Mouse (Mus musculus): ENCODE data around the gene Homer2. TPM values are rescaled to one million over a fixed set of nuclear protein-coding genes. Genes with fewer than 3 reads are reported as not detected.

Homer2 gene
- total and polyA plus RNA-seq, 2 experiments from 2014 or later = 30.3 to 44.4 TPM

DNA sequence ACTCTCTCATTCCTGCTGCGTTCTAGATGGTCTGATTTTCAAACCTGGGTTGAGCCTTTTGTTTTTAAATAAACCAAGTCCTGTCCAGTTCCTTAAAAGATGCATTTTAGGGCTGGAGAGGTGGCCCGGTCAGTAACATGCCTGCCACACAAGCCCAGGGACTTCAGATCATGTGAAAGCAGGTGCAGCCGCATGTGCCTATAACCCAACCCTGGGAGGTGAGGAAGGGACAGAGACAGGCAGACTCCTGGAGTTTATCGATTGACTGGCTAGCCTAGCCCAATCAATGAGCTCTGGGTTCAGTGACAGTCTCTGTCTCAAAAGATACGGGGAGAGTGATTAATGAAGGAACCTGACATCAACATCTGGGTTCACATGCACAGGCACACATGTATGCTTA, 146.1 kb downstream of the Homer2 start:
- H3K36me3 ChIP-seq (ENCODE audit: insufficient read depth, low read length) = no peaks in the 10 kb centered on the region
- H3K9me3 ChIP-seq (ENCODE audit: low read length) = no peaks in the 10 kb centered on the region
- H3K27me3 ChIP-seq (ENCODE audit: insufficient read depth, low read length) = no peaks in the 10 kb centered on the region
- no peak for TF ChIP-seq CTCF (IDR thresholded peaks at IDR 0.05; ENCODE audit: low read depth)
- WGBS = 72% methylated on average over 5 of the region's 5 CpGs
- no peak overlapping the region for H3K9ac ChIP-seq (replicated peaks; ENCODE audit: low read length)
- H3K4me2 ChIP-seq (ENCODE audit: low read depth, low read length) = no peak overlapping the region
- no peaks in the 10 kb centered on the region for H3K4me1 ChIP-seq (ENCODE audit: insufficient read depth, low read length)
- DNase-seq (ENCODE audit: low spot score) = no peak
- H3K4me3 ChIP-seq (ENCODE audit: low read length) = no peak overlapping the region
- no peak overlapping the region for H3K27ac ChIP-seq
- ATAC-seq = no peak

- Histone ChIP-seq H3K4me2 (ENCODE audit: low read depth, low read length) (no peak overlapping the region), H3K27ac (no peak overlapping the region), H3K36me3 (ENCODE audit: insufficient read depth, low read length) (no peaks in the 10 kb centered on the region), H3K9me3 (ENCODE audit: low read length) (no peaks in the 10 kb centered on the region), H3K4me3 (ENCODE audit: low read length) (no peak overlapping the region), H3K27me3 (ENCODE audit: insufficient read depth, low read length) (no peaks in the 10 kb centered on the region), H3K4me1 (ENCODE audit: insufficient read depth, low read length) (no peaks in the 10 kb centered on the region), H3K9ac (replicated peaks; ENCODE audit: low read length) (no peak overlapping the region)
- DNase-seq (ENCODE audit: low spot score) (no peak), ATAC-seq (no peak)
- TF ChIP-seq CTCF (IDR thresholded peaks at IDR 0.05; ENCODE audit: low read depth) = no peak
- WGBS = 58% methylated on average over 8 of the region's 8 CpGs
Measured at GRCm38 (mm10) chr7:81560101-81561049, 147.0 kb downstream of the Homer2 start.

- DNase-seq (ENCODE audit: low spot score) (no peak), ATAC-seq (no peak)
- no peak overlapping the region for H3K27ac ChIP-seq
- no peak overlapping the region for H3K4me2 ChIP-seq (ENCODE audit: low read depth, low read length)
- no peak overlapping the region for H3K4me3 ChIP-seq (ENCODE audit: low read length)
- H3K27me3 ChIP-seq (ENCODE audit: insufficient read depth, low read length) = no peaks in the 10 kb centered on the region
- H3K9ac ChIP-seq (replicated peaks; ENCODE audit: low read length) = no peak overlapping the region
- H3K4me1 ChIP-seq (ENCODE audit: insufficient read depth, low read length) = no peaks in the 10 kb centered on the region
- H3K9me3 ChIP-seq (ENCODE audit: low read length) = no peaks in the 10 kb centered on the region
- WGBS = 88% methylated on average over 14 of the region's 14 CpGs
- H3K36me3 ChIP-seq (ENCODE audit: insufficient read depth, low read length) = no peaks in the 10 kb centered on the region
- TF ChIP-seq CTCF (IDR thresholded peaks at IDR 0.05; ENCODE audit: low read depth) = no peak
Measured at GRCm38 (mm10) chr7:81559231-81559980, 147.9 kb downstream of the Homer2 start.

DNA sequence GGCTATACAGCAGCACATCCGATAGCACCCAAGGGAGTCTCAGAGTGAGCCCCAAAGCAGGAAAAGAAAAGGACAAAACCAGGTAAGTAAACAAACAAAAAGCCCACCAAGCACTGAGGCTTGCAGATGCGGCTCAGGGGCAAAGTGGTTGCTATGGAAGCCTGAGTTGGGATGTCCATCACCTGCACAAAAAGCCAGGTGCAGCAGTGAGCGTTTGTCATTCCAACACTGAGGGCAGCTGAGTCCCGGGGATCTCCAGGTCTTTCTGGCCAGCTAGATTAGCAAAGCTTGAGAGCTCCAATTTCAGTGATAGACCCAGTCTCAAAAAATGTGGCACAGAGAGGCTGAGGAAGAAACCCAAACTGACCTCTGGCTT, 149.4 kb downstream of the Homer2 start:
- WGBS = 67% methylated on average over 4 of the region's 4 CpGs
- Histone ChIP-seq H3K36me3 (ENCODE audit: insufficient read depth, low read length) (no peaks in the 10 kb centered on the region), H3K4me3 (ENCODE audit: low read length) (no peak overlapping the region), H3K4me2 (ENCODE audit: low read depth, low read length) (no peak overlapping the region), H3K27ac (no peak overlapping the region), H3K4me1 (ENCODE audit: insufficient read depth, low read length) (no peaks in the 10 kb centered on the region), H3K27me3 (ENCODE audit: insufficient read depth, low read length) (no peaks in the 10 kb centered on the region), H3K9ac (replicated peaks; ENCODE audit: low read length) (no peak overlapping the region), H3K9me3 (ENCODE audit: low read length) (no peaks in the 10 kb centered on the region)
- DNase-seq (ENCODE audit: low spot score) = no peak
- no peak for ATAC-seq
- TF ChIP-seq CTCF (IDR thresholded peaks at IDR 0.05; ENCODE audit: low read depth) = no peak

- Histone ChIP-seq H3K9ac (replicated peaks; ENCODE audit: low read length) (no peak overlapping the region), H3K27ac (no peak overlapping the region), H3K36me3 (ENCODE audit: insufficient read depth, low read length) (no peaks in the 10 kb centered on the region), H3K4me1 (ENCODE audit: insufficient read depth, low read length) (no peaks in the 10 kb centered on the region), H3K4me2 (ENCODE audit: low read depth, low read length) (no peak overlapping the region), H3K4me3 (ENCODE audit: low read length) (no peak overlapping the region), H3K9me3 (ENCODE audit: low read length) (no peaks in the 10 kb centered on the region), H3K27me3 (ENCODE audit: insufficient read depth, low read length) (no peaks in the 10 kb centered on the region)
- 71% methylated on average over 7 of the region's 7 CpGs for WGBS
- no peak for ATAC-seq
- DNase-seq (ENCODE audit: low spot score) = peak; percentile 17
- no peak for TF ChIP-seq CTCF (IDR thresholded peaks at IDR 0.05; ENCODE audit: low read depth)
Measured at GRCm38 (mm10) chr7:81557252-81557984, 149.9 kb downstream of the Homer2 start.

DNA sequence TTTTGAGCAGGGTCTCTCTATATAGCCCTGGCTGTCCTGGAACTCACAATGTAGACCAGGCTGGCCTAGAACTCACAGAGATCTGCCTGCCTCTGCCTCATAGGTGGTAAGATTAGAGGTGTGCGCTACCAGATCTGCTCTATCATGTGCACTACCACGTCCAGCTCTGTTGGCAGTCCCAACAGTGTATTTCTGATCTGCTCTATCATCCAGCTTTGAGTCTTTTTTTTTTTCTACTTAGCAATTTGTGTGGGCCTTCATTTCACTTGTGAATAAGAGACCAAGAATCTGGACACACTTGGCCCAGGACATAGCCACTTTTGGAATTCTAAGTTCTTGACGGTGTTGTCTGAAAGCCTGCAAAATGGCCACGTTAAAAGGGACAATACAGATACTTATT, 150.5 kb downstream of the Homer2 start:
- DNase-seq (ENCODE audit: low spot score) = no peak
- H3K27me3 ChIP-seq (ENCODE audit: insufficient read depth, low read length) = no peaks in the 10 kb centered on the region

More for the DNA sequence above, 150.5 kb downstream of the Homer2 start:
- no peak overlapping the region for H3K4me3 ChIP-seq (ENCODE audit: low read length)
- TF ChIP-seq CTCF (IDR thresholded peaks at IDR 0.05; ENCODE audit: low read depth) = no peak
- no peak overlapping the region for H3K4me2 ChIP-seq (ENCODE audit: low read depth, low read length)
- H3K9me3 ChIP-seq (ENCODE audit: low read length) = no peaks in the 10 kb centered on the region
- 87% methylated on average over 4 of the region's 4 CpGs for WGBS
- ATAC-seq = no peak
- H3K36me3 ChIP-seq (ENCODE audit: insufficient read depth, low read length) = no peaks in the 10 kb centered on the region
- no peaks in the 10 kb centered on the region for H3K4me1 ChIP-seq (ENCODE audit: insufficient read depth, low read length)
- H3K9ac ChIP-seq (replicated peaks; ENCODE audit: low read length) = no peak overlapping the region
- no peak overlapping the region for H3K27ac ChIP-seq
